Mouse (Mus musculus): ENCODE data around the gene Nab1. TPM values are rescaled to one million over a fixed set of nuclear protein-coding genes. Genes with fewer than 3 reads are reported as not detected.

Gene Nab1
- polyA plus RNA-seq, 1 experiment from 2014 or later: 4.5 TPM

DNA sequence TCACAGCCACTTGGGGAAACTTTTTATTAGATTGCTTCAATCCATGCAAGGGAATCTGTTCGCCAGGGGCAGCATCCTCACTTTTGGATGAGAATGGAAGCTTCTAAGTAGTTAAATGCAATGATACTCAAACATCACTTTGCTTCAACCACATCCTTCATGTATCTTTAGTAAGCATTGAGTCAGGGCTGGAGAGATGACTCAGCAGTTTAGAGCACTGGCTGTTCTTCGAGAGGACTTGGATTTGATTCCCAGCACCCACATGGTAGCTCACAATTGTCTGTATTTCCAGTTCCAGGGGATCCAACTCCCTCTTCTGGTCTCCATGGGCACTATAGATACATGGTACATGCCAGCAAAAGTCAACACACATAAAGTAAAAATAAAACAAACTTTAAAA lies 77.4 kb downstream of the Nab1 start:
- Histone ChIP-seq H3K4me3 (no peak overlapping the region), H3K27ac (replicated peaks) (no peak overlapping the region), H3K4me1 (no peaks in the 10 kb centered on the region), H3K9me3 (no peaks in the 10 kb centered on the region), H3K36me3 (replicated peaks) (no peaks in the 10 kb centered on the region), H3K27me3 (replicated peaks; ENCODE audit: low read depth, poor library complexity, severe bottlenecking) (no peaks in the 10 kb centered on the region)
- DNase-seq (ENCODE audit: low spot score): no peak
- WGBS: 92% methylated on average over 2 of the region's 2 CpGs

DNA sequence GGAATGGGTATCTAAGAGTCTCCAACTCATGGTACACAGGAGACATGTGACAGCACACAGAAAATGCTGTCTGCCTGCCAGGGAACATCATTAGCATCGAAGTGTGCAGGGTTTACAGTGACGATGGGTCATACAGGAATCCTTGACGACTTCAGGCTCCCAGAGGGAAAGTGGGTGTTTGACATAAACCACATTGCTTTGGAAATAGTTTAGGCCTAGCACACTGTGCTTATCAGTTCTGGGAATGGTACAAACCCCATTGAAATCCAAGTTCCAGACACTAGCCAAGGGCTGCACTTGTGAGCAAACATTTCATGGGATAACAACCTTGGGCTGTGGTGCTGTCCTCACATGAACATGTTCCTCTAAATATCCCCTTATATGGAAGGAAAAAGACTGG lies 78.3 kb downstream of the Nab1 start:
- Histone ChIP-seq H3K4me3 (no peak overlapping the region), H3K9me3 (no peaks in the 10 kb centered on the region), H3K27ac (replicated peaks) (no peak overlapping the region), H3K36me3 (replicated peaks) (no peaks in the 10 kb centered on the region), H3K4me1 (no peaks in the 10 kb centered on the region), H3K27me3 (replicated peaks; ENCODE audit: low read depth, poor library complexity, severe bottlenecking) (no peaks in the 10 kb centered on the region)
- DNase-seq (ENCODE audit: low spot score): no peak
- WGBS: 89% methylated on average over 3 of the region's 3 CpGs

DNA sequence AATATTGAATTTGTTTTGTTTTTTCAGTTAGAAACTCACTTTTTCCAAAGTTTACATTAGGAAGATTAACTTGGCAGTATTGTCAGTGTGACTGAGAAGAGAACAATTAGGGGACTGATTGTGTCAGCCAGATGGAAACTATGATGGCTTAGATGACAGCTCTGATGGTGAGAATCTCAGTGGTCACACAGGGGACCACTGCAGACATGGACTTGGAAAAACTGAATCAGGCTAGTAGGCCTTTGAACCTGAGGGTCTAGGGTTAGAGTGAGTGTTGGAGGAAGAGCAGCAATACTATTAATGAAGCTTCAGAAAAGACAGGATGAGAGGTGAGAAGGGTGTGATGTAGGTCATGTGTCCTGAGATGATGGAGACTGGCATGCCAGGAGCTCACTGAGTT lies 78.9 kb downstream of the Nab1 start:
- H3K4me1 ChIP-seq: no peaks in the 10 kb centered on the region
- H3K36me3 ChIP-seq (replicated peaks): no peaks in the 10 kb centered on the region
- H3K4me3 ChIP-seq: no peak overlapping the region
- no peak overlapping the region for H3K27ac ChIP-seq (replicated peaks)
- no peaks in the 10 kb centered on the region for H3K9me3 ChIP-seq
- DNase-seq (ENCODE audit: low spot score): no peak
- no peaks in the 10 kb centered on the region for H3K27me3 ChIP-seq (replicated peaks; ENCODE audit: low read depth, poor library complexity, severe bottlenecking)

DNA sequence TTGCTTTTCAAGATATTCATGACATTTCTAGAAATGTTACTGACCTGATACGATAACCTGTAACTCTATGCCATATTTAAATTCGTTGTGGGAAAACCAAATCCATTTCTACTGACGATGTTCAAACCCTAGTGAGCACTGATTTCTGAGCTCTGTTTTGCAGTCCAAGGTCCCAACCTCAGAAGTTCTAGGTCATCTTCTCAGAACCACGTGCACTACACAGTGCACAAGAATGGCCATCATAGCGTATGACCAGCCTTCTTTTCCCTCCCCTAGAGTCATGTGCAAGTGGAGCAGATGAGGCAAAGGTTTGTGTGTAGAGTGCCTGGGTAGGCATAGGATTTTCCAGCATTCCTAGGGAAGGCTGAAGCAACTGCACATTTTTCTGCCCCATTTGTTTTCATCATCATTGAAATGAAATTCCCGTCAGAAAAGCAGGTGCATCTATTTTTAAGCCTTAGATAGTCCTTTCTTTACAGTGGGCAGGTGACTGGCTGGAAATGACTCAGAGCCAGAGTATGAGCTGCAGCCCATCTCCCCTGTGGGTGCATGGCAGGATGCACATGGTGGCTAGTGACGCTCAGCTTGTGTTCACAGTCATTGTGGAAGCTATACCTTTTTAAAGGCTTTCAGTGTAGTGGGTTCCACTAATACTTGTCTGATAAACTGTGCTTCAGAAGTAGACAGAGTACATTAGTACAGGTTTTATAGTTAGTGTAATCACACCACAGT lies 81.2 kb downstream of the Nab1 start:
- Histone ChIP-seq H3K36me3 (replicated peaks) (no peaks in the 10 kb centered on the region), H3K4me1 (no peaks in the 10 kb centered on the region)

More for the DNA sequence above, 81.2 kb downstream of the Nab1 start:
- H3K27ac ChIP-seq (replicated peaks): no peak overlapping the region
- 91% methylated on average over 7 of the region's 7 CpGs for WGBS
- H3K9me3 ChIP-seq: no peaks in the 10 kb centered on the region
- DNase-seq (ENCODE audit: low spot score): no peak
- H3K27me3 ChIP-seq (replicated peaks; ENCODE audit: low read depth, poor library complexity, severe bottlenecking): no peaks in the 10 kb centered on the region
- no peak overlapping the region for H3K4me3 ChIP-seq

Other genes with a start within 250 kb of the Nab1 start
- gene Nemp2, start 130.0 kb upstream of the Nab1 start, polyA plus RNA-seq (2016; fragmentation: Nextera tagmentation; extraction: Ambion mirVana): 9.3 and 9.4 TPM in 2 replicates
- 1.0 and 1.3 TPM in 2 replicates for gene Mfsd6, start 226.8 kb upstream of the Nab1 start, polyA plus RNA-seq (2016; fragmentation: Nextera tagmentation; extraction: Ambion mirVana)

All from embryonic facial prominence, embryonic 10.5 days (tissue).